Mouse (Mus musculus) Patski (cell line): ENCODE measurements around the gene Tulp1. TPM values are rescaled to one million over a fixed set of nuclear protein-coding genes. Genes with fewer than 3 reads are reported as not detected.
"Not testable (repeated sequence)": the region's sequence is repeated elsewhere in the genome, so short reads cannot be mapped to it uniquely, and the experiment has no call there.

ENCODE experiments used
- ATAC-seq: fragments of 100-300 bp; one replicate; pipeline ENCODE4 v1.8.0; 2021
- CTCF ChIA-PET: fragments of 350-600 bp; sonication (Branson Sonifier 250); formaldehyde crosslinking; loops from one replicate; lab custom pipeline; 2022; ENCODE audit warnings: inconsistent platforms; lab: Charles Lee
- POLR2A ChIA-PET: fragments of 350-600 bp; sonication (Branson Sonifier 250); formaldehyde crosslinking; loops from one replicate; lab custom pipeline; 2022; ENCODE audit warnings: antibody characterized with exemption, inconsistent platforms; lab: Charles Lee
- DNase-seq: peaks from one replicate; pipeline ENCODE4 v3.0.0-alpha.2; 2011; ENCODE audit warnings: low read depth, low spot score
- H3K27me3 ChIP-seq: fragments of 371-371 bp; one replicate; pipeline ENCODE4 v1.5.1; 2021
- CTCF ChIP-seq: fragments of 100-300 bp; IDR thresholded peaks from one replicate; pipeline ENCODE4 v1.5.1; 2021
- in situ Hi-C: fragments of 300-500 bp; cut with MboI; formaldehyde crosslinking; loops from 3 replicates; pipeline ENCODE4 v1.11.1; 2018; ENCODE audit warnings: low pct_unique_long_range_greater_than_20kb, mixed read lengths
- polyA plus RNA-seq: library from polyadenylated mRNA; unstranded; gene quantifications from one replicate; pipeline ENCODE4 v1.2.3, GENCODE M21; 2021

The Tulp1 gene
- polyA plus RNA-seq, 1 experiment from 2014 or later: not detected

DNA sequence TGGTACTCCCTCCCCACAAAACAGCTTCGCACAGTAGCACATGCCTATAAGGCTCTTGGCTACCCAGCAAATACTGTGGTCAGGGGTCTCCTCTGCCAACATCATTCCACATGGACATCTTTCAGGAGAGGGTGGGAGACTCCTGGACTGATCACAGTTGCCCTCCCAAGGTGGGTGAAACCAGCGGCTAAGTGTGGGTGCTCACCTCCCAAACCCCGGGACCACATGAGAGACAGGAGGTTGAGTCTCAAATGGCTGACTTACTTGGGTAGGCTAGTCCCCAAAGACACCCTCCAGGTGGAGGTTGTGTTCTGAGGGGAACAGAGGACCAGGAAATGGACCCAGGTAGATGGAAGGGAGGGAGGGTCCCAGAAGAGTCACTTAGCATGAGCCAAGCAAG lies 20.4 kb downstream of the Tulp1 start:
- H3K27me3 ChIP-seq: no peaks in the 10 kb centered on the region
- in situ Hi-C loops: no loop called here
- ATAC-seq (no peak), DNase-seq (no peak)
- POLR2A ChIA-PET: interaction anchor here (1.9 to 2.3 kb wide), 2 partner anchors 14 to 16 kb away, joined by 8 to 10 read pairs; partner anchors contain the start of gene Rpl10a
- no peak for TF ChIP-seq CTCF
- CTCF ChIA-PET: no interaction called here

DNA sequence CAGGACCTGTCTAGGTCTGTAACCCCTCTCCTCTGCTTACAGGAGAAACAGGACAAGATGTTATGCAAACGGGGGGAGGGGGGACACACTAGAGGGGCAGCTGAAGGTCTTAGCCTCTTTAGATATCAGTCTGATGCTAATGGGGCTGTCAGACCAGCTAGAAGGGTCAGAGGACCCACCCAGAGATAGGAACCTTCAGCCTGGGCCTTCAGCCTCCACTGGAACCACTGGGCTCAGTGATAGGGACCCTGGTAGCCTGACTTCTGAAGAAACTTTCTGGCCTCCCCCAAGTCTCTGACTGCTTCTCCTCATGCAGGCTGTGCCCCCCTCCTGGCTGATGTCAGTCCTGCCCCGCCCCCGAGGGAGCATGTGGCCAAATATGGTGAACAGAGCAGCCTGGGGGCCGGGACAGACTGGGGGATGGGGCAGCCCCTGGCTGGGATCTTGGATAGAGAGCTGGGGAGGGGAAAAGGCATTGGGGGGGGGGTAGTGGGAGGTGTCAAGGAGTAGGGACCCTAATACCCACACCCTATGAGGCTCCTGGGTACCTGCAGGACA lies 20.9 kb downstream of the Tulp1 start:
- no peak for ATAC-seq
- ChIA-PET CTCF (no interaction called here), POLR2A (interaction anchor here (1.6 to 2.3 kb wide), 3 partner anchors 13 to 15 kb away, joined by 7 to 10 read pairs (median 8); partner anchors contain the start of gene Rpl10a)
- H3K27me3 ChIP-seq: no peaks in the 10 kb centered on the region
- no peak for TF ChIP-seq CTCF
- in situ Hi-C loops: no loop called here
- DNase-seq: no peak

DNA sequence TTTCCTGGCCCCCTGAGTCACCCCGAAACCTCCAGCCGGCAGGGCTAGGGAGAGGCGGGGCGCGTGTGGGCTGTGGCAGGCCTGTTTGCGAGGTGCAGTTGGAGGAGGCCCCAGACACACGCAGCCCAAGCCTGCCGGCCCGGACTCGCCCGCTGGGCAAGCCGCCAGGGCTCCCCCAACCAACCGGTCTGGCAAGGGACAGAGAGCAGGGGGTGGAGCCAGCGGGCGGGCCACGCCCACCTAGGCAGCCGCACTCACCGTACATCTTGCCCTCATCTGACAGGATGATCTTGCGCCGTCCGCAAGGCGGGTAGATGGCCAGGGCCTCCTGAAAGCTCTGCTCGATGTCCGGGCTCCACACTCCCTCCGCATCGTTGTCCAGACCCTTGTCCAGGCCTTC lies 23.9 kb downstream of the Tulp1 start:
- DNase-seq (peak; percentile 51), ATAC-seq (peak; percentile 36)
- TF ChIP-seq CTCF: no peak
- in situ Hi-C loops: no loop called here
- no peaks in the 10 kb centered on the region for H3K27me3 ChIP-seq
- POLR2A ChIA-PET: interaction anchor here (1.5 kb wide), 1 partner anchor 10 kb away, joined by 6 read pairs; no protein-coding TSS in a partner anchor
- CTCF ChIA-PET: interaction anchor here (1.2 to 1.8 kb wide), 2 partner anchors 10 to 115 kb away, joined by 3 to 5 read pairs; no protein-coding TSS in a partner anchor

DNA sequence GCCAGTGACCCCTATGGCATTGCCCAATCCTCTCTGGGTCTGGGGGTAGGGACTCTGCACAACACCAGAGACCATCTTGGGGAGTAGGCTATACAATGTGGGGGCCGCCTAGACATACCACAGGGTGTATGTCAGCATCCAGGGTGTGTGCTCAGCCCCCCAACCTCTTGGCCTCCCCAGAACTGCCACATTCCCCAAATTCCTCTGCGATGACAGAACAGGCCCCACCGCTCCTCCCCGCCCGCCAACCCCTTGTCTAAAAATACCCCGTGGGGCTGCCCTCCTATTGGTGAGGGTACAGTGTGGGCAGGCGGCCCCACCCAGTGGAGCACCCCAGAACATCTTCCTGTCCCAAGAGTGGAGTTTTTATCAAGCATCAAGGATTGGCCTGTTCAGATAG lies 24.4 kb downstream of the Tulp1 start:
- ChIA-PET CTCF (no interaction called here), POLR2A (no interaction called here)
- DNase-seq (no peak), ATAC-seq (no peak)
- no peaks in the 10 kb centered on the region for H3K27me3 ChIP-seq
- in situ Hi-C loops: no loop called here
- no peak for TF ChIP-seq CTCF

DNA sequence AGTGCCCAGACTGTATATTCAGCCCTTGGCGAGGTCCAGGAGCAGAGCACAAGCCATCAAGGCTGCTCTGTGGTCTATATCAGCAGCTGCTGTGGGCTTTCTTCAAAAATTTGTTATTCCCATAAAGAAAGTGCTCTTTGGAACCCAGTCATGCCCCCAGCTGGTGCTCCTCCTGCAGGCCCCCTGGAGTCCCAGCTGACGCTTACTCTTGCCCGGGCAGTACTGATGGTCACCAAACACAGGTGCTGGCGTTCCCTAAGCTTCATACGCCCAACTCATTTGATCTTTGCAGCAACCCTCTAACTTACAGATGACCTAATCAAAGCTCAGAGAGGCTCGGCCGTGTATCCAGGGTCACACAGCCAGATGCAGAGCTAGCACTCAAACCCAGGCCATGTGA lies 27.5 kb downstream of the Tulp1 start:
- in situ Hi-C loops: no loop called here
- no peaks in the 10 kb centered on the region for H3K27me3 ChIP-seq
- ChIA-PET CTCF (no interaction called here), POLR2A (interaction anchor here (0.6 to 1.6 kb wide), 4 partner anchors 8 to 58 kb away, joined by 3 to 8 read pairs (median 6); no protein-coding TSS in a partner anchor)
- DNase-seq: no peak
- no peak for ATAC-seq
- no peak for TF ChIP-seq CTCF

DNA sequence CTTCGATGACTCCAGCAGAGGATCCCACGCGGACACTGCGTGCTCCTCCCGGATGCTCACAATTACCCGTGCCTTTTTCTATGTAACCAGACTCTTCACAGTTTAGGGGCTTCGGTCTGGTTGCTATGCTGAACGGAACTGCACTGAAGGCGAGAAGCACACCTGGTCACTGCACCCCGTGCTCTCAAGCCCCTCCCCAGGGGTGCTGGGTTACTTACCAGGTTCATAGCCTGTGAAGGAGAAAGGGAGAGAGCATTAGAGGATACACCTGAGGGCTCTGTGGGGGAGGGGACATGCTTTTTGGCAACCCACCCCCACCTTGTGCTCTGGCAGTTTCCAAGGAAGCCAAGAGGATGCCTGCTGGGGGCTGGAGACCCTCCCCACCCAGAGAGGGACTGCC lies 29.8 kb downstream of the Tulp1 start:
- ChIA-PET POLR2A (interaction anchor here (2.1 kb wide), 1 partner anchor 16 kb away, joined by 4 read pairs; the partner anchor contains the start of gene Tead3), CTCF (no interaction called here)
- no peaks in the 10 kb centered on the region for H3K27me3 ChIP-seq
- DNase-seq (no peak), ATAC-seq (no peak)
- in situ Hi-C loops: no loop called here
- no peak for TF ChIP-seq CTCF

DNA sequence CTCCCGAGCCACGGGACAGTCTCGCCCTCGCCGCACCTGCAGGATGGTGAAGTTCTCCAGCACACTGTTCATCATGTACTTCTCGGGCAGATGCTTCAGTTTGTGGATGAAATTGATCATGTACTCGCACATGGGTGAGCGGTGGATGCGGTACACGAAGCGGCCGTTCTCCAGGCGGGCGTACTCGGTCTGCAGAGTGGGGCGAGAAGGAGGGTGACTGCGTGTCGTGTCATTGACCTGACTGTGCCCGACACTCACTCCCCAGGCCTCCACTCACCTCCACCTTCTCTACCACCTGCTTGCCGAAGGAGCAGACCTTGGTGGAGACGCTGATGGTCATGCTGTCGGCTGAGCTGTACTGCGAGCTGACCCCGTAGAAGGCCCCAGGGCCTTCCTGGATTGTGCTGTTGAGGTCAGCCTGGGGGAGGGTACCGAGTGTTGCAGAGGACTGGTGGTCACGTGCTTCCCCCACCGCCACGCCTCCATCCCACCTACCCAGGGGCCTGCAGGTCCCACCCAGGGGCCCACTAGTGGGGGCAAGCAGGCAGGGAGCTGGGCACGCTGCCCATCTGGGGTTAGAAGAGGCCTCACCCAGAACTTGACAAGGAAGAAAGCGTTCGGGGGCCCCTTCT lies 32.0 kb downstream of the Tulp1 start:
- TF ChIP-seq CTCF: no peak
- H3K27me3 ChIP-seq: no peaks in the 10 kb centered on the region
- in situ Hi-C loops: no loop called here
- no peak for DNase-seq
- ChIA-PET CTCF (no interaction called here), POLR2A (interaction anchor here (2.1 kb wide), 1 partner anchor 18 kb away, joined by 4 read pairs; the partner anchor contains the start of gene Tead3)
- no peak for ATAC-seq

DNA sequence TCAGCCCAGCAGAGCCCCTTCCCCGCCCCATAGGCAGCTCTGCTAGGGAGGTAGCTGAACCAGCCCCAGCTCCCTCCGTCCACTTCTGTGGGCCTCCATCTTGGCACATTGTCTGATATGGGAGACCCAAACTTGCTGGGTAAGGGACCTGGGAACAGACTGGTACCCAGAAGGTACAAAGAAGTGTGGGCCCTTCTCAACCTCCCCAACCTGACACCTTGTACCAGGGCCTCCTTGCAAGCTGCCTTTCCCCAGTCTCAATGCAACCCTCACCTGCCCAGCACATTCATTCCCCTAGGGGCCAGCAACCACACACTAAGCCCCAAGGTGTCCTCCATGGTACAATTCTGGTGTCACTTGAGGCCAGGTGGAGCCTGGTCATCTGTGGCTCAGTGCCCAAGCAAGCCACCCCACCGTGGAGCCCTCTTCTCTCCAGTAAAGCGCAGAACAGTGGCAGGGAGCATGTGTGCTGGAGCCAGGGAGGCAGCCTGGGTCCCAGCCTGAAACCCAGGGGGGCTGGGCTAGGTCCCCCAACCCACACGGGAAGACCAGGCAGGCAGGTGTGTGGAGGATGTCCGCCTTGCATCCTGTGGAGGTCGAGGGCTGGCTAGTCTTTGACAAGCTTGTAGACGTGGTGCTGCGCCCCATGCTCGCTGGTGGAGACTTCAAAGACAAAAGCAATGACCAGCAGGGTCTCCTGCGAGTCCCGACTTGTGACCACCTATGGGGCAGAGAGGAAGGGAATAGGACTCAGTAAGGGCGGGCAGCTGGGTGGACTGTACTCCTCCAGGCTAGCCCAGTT lies 32.7 kb downstream of the Tulp1 start:
- in situ Hi-C loops: no loop called here
- ChIA-PET CTCF (interaction anchor here (1.9 kb wide), 1 partner anchor 106 kb away, joined by 10 read pairs; no protein-coding TSS in a partner anchor), POLR2A (interaction anchor here (0.7 to 3.9 kb wide), 10 partner anchors 8 to 125 kb away, joined by 3 to 45 read pairs (median 6); partner anchors contain the start of genes Def6, Fance and Tead3)
- no peaks in the 10 kb centered on the region for H3K27me3 ChIP-seq
- DNase-seq: no peak
- no peak for TF ChIP-seq CTCF
- ATAC-seq: no peak

DNA sequence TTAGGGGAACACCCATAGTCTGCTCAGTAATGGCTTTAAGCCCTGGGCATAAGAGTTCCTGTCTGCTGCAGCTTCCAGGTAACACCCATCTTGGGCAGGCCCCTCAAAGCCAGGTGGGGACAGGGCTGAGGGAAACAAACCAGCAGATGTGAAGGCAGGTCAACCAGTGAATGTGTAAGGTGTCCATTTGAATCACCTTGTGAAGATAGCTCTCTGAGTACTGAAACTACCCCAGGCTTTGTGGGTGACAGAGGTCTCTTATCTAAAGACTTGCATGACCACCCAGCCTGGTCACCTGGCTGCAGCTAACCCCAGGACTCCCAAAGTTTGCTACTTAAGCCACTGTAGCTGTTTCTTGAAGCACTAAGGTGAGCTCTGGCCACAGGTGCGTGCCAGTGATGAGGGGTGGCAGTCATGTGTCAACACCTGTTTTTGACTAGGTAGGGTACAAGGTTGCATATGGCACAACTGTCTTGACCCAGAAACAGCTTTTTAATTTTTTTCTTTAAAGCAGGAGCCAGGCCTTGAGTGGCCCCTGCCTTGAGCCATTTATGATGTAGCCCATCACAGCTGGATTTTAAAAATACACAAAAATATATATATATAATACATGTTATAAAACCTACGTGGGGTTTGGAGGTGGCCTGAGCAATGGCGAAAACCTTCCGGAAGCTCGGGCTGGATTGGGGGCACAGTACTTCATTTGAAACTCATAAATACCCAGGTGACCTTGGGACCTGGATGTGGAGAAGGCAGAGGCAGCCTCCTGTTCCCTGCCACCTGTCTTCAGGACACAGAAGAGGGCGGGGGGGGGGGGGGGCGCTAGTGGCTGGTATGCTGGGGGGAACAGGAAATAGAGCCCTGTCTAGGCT lies 33.5 kb downstream of the Tulp1 start:
- no peaks in the 10 kb centered on the region for H3K27me3 ChIP-seq
- ChIA-PET CTCF (interaction anchor here (1.5 to 1.9 kb wide), 3 partner anchors 11 to 105 kb away, joined by 4 to 10 read pairs (median 5); no protein-coding TSS in a partner anchor), POLR2A (interaction anchor here (0.7 to 3.9 kb wide), 12 partner anchors 8 to 124 kb away, joined by 3 to 45 read pairs (median 5); partner anchors contain the start of genes Def6, Fance and Tead3)
- DNase-seq: no peak
- no peak for TF ChIP-seq CTCF
- ATAC-seq: no peak
- in situ Hi-C loops: no loop called here

DNA sequence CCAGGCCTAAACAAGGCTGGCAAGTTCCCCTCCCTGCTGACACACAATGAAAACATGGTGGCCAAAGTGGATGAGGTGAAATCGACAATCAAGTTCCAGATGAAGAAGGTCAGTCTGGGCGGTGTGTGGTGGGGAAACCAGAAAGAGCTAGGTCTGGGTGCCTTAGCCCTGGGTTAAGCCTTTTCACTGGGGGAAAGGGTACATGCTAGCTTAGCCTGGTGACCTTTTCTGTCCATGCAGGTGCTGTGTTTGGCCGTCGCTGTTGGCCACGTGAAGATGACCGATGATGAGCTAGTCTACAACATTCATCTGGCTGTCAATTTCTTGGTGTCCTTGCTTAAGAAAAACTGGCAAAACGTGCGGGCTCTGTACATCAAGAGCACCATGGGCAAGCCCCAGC lies 34.4 kb downstream of the Tulp1 start:
- ATAC-seq, in situ Hi-C loops, DNase-seq, H3K27me3 ChIP-seq: not testable (repeated sequence)
- ChIA-PET CTCF (interaction anchor here (1.5 to 2.1 kb wide), 4 partner anchors 12 to 105 kb away, joined by 4 to 10 read pairs (median 6); no protein-coding TSS in a partner anchor), POLR2A (interaction anchor here (1.1 to 3.9 kb wide), 8 partner anchors 9 to 105 kb away, joined by 3 to 45 read pairs (median 6); partner anchors contain the start of gene Tead3)
